Comparison of ENCODE assay signal across 8 mouse cellular contexts in the genomic region with DNA sequence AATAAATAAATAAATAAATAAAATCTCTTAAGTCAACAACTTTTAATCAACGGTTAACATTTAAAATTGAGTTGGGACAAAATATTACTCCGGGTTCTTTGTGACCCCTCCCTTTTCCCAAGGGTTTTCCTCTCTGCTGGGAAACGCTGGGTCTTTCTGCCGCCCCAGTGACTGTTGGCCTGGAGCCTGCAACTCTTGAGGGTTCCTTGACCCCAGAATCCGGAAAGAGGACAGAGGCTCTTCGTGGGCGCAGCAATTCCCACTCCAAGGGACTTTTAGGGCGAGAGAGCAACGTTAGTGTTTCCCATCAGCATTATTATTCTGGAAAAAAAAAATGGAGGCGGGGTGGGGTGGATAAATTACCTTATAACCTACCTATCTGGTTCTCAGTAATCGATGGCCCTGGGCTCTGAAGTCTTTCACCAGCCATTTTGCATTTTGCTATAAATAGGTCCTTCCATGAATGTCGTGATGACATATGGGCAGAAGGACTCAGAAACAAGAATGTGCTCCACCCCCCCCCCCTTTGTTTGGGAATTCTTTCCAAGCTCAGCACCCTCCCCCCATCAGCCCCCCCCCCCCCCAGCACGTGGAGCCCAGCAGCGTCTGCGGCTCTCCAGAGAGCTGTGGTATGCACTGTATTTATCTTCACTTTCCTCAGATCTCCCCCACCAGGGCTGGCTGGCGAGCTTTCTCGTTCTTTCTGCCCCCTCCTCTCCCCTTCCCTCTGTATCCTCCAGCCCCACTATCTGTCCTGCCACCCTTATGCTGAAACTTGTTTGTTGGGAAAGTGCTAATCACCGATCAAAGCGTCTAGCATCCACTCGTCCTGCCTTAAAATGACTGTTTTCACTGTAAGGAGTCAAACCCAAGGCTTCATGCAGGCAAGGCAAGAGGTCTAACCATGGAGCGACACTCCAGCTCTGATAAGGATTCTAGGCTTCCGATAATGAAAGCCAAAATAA. TPM values are rescaled to one million over a fixed set of nuclear protein-coding genes. Genes with fewer than 3 reads are reported as not detected.
DNase-seq lines count a peak whose midpoint lies in the region; ATAC-seq and TF ChIP-seq lines count a peak whose summit lies in the region.

No protein-coding gene starts in this region.

- no peaks in the 10 kb centered on the region for H3K27me3 ChIP-seq in heart, embryonic 11.5 days (ENCODE audit: control insufficient read depth, insufficient read depth, low read length)
- H3K27me3 ChIP-seq in kidney, embryonic 16.5 days (ENCODE audit: insufficient read depth, low read length), result no peaks in the 10 kb centered on the region
- no peaks in the 10 kb centered on the region for H3K27me3 ChIP-seq in stomach, postnatal 0 days (ENCODE audit: control insufficient read depth, insufficient read depth, low read length)

- no peak for TF ChIP-seq CTCF in stomach, postnatal 0 days (IDR thresholded peaks at IDR 0.05; ENCODE audit: low read depth)

- ATAC-seq in heart, embryonic 11.5 days (replicated peaks; ENCODE audit: insufficient number of reproducible peaks, low FRiP score, low TSS enrichment), result peak; percentile 54
- peak; percentile 59 for ATAC-seq in kidney, embryonic 16.5 days (ENCODE audit: low FRiP score, low TSS enrichment)
- ATAC-seq in stomach, postnatal 0 days (ENCODE audit: low FRiP score, low TSS enrichment), result peak; percentile 62; the same call in 1 of the 2 replicates

- H3K9me3 ChIP-seq in heart, embryonic 11.5 days (replicated peaks; ENCODE audit: control insufficient read depth, low read length), result no peaks in the 10 kb centered on the region
- no peaks in the 10 kb centered on the region for H3K9me3 ChIP-seq in kidney, embryonic 16.5 days (ENCODE audit: low read length)
- no peaks in the 10 kb centered on the region for H3K9me3 ChIP-seq in stomach, postnatal 0 days (ENCODE audit: control insufficient read depth, low read length)

- WGBS in heart, embryonic 11.5 days (ENCODE audit: insufficient replicate concordance), result 2% methylated on average over 22 of the region's 22 CpGs
- WGBS in kidney, embryonic 16.5 days, result 8% methylated on average over 22 of the region's 22 CpGs
- 6% methylated on average over 19 of the region's 22 CpGs for WGBS in stomach, postnatal 0 days

- peak; percentile 20 for DNase-seq in adrenal gland, adult 8-10 months
- peak; percentile 54 to 55 for DNase-seq in cerebellum, postnatal 14 days
- peak; percentile 47 to 71 for DNase-seq in lung, postnatal 4 days
- DNase-seq in stomach, postnatal 0 days (ENCODE audit: low spot score), result peak; percentile 38
- no peak for DNase-seq in right cerebral cortex, postnatal 25 days
- DNase-seq in gastrocnemius, postnatal 14 days, result no peak

- TF ChIP-seq EP300 in stomach, postnatal 0 days (optimal IDR thresholded peaks at IDR 0.05), result no peak

- H3K4me2 ChIP-seq in heart, embryonic 11.5 days, result peak overlapping the region; percentile 84
- H3K4me2 ChIP-seq in kidney, embryonic 16.5 days (replicated peaks; ENCODE audit: low read depth, low read length), result peak overlapping the region; percentile 56
- H3K4me2 ChIP-seq in stomach, postnatal 0 days (replicated peaks; ENCODE audit: low read depth), result peak overlapping the region; percentile 59

- peak overlapping the region; percentile 76 for H3K9ac ChIP-seq in heart, embryonic 11.5 days (ENCODE audit: low read depth, low read length)
- H3K9ac ChIP-seq in kidney, embryonic 16.5 days (replicated peaks; ENCODE audit: low read length), result 0 out of 2 replicates have a peak overlapping the region, but pooled peaks have one; percentile 4
- peak overlapping the region; percentile 54; the same call in 1 of the 2 replicates for H3K9ac ChIP-seq in stomach, postnatal 0 days (ENCODE audit: low read length)

- H3K27ac ChIP-seq in heart, embryonic 11.5 days (ENCODE audit: low read depth, low read length), result peak overlapping the region; percentile 96
- H3K27ac ChIP-seq in kidney, embryonic 16.5 days (ENCODE audit: low read length), result peak overlapping the region; percentile 88
- peak overlapping the region; percentile 78 for H3K27ac ChIP-seq in stomach, postnatal 0 days (replicated peaks)

- H3K4me1 ChIP-seq in heart, embryonic 11.5 days (ENCODE audit: control insufficient read depth, insufficient read depth, low read length), result peaks cover 14% of the 10 kb centered on the region
- peaks cover 27% of the 10 kb centered on the region for H3K4me1 ChIP-seq in kidney, embryonic 16.5 days (ENCODE audit: insufficient read depth, low read length)
- H3K4me1 ChIP-seq in stomach, postnatal 0 days (replicated peaks; ENCODE audit: control insufficient read depth, insufficient read depth), result no peaks in the 10 kb centered on the region

- no peaks in the 10 kb centered on the region for H3K36me3 ChIP-seq in heart, embryonic 11.5 days (ENCODE audit: control insufficient read depth, insufficient read depth, low read length)
- no peaks in the 10 kb centered on the region; the same call in 1 of the 2 replicates for H3K36me3 ChIP-seq in kidney, embryonic 16.5 days (ENCODE audit: insufficient read depth, low read length)
- H3K36me3 ChIP-seq in stomach, postnatal 0 days (ENCODE audit: control insufficient read depth, insufficient read depth, low read length), result no peaks in the 10 kb centered on the region

- intact Hi-C loops in gastrocnemius, postnatal 14 days (cut with DNase I; ENCODE audit: low total_unique reads), result no loop called here

- H3K4me3 ChIP-seq in heart, embryonic 11.5 days (ENCODE audit: low read depth, low read length), result peak overlapping the region; percentile 38
- peak overlapping the region; percentile 24 for H3K4me3 ChIP-seq in kidney, embryonic 16.5 days (ENCODE audit: low read length)
- peak overlapping the region; percentile 27 for H3K4me3 ChIP-seq in stomach, postnatal 0 days (ENCODE audit: low read depth, low read length)

RNA-seq across cellular contexts. Expression of gene Cdkl1, which starts 32.6 kb away (rescaled TPM):
- 1 to 10 TPM; 2.1 to 9.3 (median 5.1) TPM for total RNA-seq in adrenal gland, adult 8-10 months (2022)
- polyA plus RNA-seq in heart, embryonic 11.5 days (2014; fragmentation: Nextera tagmentation; extraction: Ambion mirVana), result 3.8 and 5.2 TPM in 2 replicates
- 25.7 and 32.4 TPM in 2 replicates for polyA plus RNA-seq in kidney, embryonic 16.5 days (2015; fragmentation: Nextera tagmentation; extraction: Ambion mirVana)
- polyA plus RNA-seq in stomach, postnatal 0 days (2015; fragmentation: Nextera tagmentation; extraction: Ambion mirVana), result 2.0 and 2.3 TPM in 2 replicates
- under 1 TPM; 0.72 to 0.84 TPM for total RNA-seq in gastrocnemius, postnatal 14 days (2021)

RNA-seq across cellular contexts. Expression of gene Atp5s, which starts 33.8 kb away (rescaled TPM):
- total RNA-seq in adrenal gland, adult 8-10 months (2022), result 10 to 100 TPM; 14.2 to 19.3 (median 17.0) TPM
- polyA plus RNA-seq in heart, embryonic 11.5 days (2014; fragmentation: Nextera tagmentation; extraction: Ambion mirVana), result 30.1 and 35.8 TPM in 2 replicates
- polyA plus RNA-seq in kidney, embryonic 16.5 days (2015; fragmentation: Nextera tagmentation; extraction: Ambion mirVana), result 31.7 and 33.5 TPM in 2 replicates
- 20.5 and 20.6 TPM in 2 replicates for polyA plus RNA-seq in stomach, postnatal 0 days (2015; fragmentation: Nextera tagmentation; extraction: Ambion mirVana)
- total RNA-seq in gastrocnemius, postnatal 14 days (2021), result 10 to 100 TPM in 1 of 2 experiments, 1 to 10 TPM in 1; 7.3 to 10.5 TPM

RNA-seq across cellular contexts. Expression of gene L2hgdh, which starts 33.8 kb away (rescaled TPM):
- 10 to 100 TPM; 25.5 to 30.2 (median 28.5) TPM for total RNA-seq in adrenal gland, adult 8-10 months (2022)
- polyA plus RNA-seq in heart, embryonic 11.5 days (2014; fragmentation: Nextera tagmentation; extraction: Ambion mirVana), result 15.2 and 18.0 TPM in 2 replicates
- polyA plus RNA-seq in kidney, embryonic 16.5 days (2015; fragmentation: Nextera tagmentation; extraction: Ambion mirVana), result 25.2 and 26.9 TPM in 2 replicates
- 11.5 and 12.3 TPM in 2 replicates for polyA plus RNA-seq in stomach, postnatal 0 days (2015; fragmentation: Nextera tagmentation; extraction: Ambion mirVana)
- 10 to 100 TPM; 24.6 to 28.1 TPM for total RNA-seq in gastrocnemius, postnatal 14 days (2021)

Comparison
In these comparisons a context has a peak if more than half of its experiments do, and no peak if none do; other contexts are left out.
1. DNase-seq: peak in adrenal gland, adult 8-10 months (single experiment), cerebellum, postnatal 14 days (2 of 2), lung, postnatal 4 days (2 of 2) and stomach, postnatal 0 days (single experiment); none in right cerebral cortex, postnatal 25 days (single experiment) and gastrocnemius, postnatal 14 days (single experiment).
2. H3K9ac ChIP-seq: peak in every context shown above with its lines; median percentile 76 in heart, embryonic 11.5 days; 54 in stomach, postnatal 0 days; 4 in kidney, embryonic 16.5 days.
3. Peak in every context shown above with its lines, with median percentiles within 50 percentile points of each other: ATAC-seq, H3K27ac ChIP-seq, H3K4me2 ChIP-seq and H3K4me3 ChIP-seq.